Mouse (Mus musculus) heart, adult 9 months (tissue): ENCODE data around the gene Upf3b.
"Not testable (repeated sequence)": the region's sequence is repeated elsewhere in the genome, so short reads cannot be mapped to it uniquely, and the experiment has no call there.

Experiments used
- DNase-seq, 2 experiments: peaks; one replicate each; pipeline ENCODE4 v3.0.0; 2022; ENCODE audit warnings: low spot score in 2 of 2

Upf3b gene

DNA sequence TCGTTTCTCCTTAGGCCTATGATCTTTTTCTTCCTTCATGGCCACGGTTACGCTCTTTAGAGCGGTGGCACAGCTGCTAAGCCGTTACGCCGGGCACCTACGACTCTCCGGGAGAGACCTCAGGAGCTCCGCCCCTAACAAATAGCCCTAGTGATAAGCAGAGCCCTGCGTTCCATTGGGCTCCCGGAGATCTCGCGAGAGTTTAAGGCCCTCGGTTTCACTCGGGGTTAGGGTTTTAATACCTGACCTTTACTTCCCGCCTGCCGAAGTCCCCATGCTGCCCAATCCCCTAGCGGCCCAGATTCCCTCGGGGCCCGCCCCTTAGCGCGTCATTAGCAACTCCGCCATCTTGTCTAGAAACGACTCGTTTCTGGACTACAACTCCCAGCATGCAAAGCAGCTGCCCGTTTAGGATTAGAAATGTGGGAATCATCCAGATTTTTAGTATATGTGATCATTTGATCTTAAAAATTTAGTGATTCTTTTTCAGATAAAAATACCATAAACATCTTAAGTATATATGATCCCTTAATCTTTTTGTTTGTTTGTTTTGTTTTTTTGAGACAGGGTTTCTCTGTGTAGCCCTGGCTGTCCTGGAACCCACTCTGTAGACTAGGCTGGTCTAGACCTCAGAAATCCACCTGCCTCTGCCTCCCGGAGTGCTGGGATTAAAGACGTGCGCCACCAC, at the start of gene Upf3b:
TSS of gene Upf3b (minus strand) at position 130 of the 688 bp plus-strand sequence.
- peak; percentile 95 for DNase-seq

DNA sequence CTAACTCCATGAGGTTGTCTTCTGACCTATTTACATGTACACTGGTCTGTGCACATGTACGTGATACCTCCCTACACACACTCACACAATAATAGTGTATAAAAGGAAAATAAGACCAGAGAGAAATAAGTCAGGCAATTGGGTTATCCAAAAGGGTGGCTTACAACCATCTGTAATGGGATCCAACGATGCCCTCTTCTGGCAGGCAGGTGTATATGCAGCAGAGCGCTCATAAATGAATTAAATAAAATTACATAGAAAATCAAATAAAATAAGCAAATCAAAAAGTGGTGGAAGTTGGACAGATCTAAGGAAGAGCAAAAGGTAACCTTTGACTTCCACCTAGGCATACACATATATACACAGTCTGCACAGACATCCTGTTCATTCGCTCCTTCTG, 47.7 kb upstream of the Upf3b start:
- no peak for DNase-seq

GRCm38 (mm10) chrX:37144954-37145353, 34.8 kb upstream of the Upf3b start:
- no peak for DNase-seq

DNA sequence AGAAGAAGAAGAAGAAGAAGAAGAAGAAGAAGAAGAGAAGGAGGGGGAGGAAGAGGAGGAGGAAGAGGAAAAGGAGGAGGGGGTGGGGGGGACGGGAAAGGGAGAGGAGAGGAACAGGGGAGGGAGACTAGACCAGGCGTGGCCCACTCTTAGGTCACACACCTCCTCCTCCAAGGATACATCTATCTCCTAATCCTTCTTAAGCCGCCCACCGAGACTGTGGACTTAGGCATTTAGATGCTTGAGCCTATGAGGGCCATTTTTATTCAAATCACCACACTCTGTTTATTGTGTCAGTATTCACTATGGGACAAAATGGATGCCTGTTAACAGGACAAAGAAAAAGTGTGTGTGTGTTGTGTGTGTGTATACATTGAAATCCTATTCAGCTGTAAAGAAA, 34.4 kb upstream of the Upf3b start:
- DNase-seq: not testable (repeated sequence)

DNA sequence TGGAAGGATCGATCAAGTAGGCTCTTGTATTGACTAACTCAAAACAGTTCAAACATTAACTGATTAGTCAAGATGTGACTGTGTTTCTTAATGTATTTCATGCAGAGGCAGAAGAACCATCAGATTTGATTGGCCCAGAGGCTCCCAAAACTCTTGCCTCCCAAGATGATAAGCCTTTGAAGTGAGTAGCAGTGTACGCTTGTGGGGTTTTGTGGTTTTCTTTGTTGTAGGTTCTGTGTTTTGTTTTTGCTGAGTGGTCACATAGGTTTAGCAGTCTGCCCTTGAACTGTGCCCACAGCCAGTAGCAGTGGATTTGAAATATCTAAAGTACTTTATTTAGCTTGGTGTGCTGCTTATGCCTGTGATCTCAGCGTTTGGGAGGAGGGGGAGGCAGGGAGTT, 31.6 kb upstream of the Upf3b start:
- DNase-seq: no peak

GRCm38 (mm10) chrX:37126671-37127358, 16.7 kb upstream of the Upf3b start, which contains the start of gene Nkap:
TSS of gene Nkap (plus strand) at chrX:37126795.
- peak; percentile 36 to 65 for DNase-seq

GRCm38 (mm10) chrX:37125511-37125910, 15.4 kb upstream of the Upf3b start:
- no peak for DNase-seq

GRCm38 (mm10) chrX:37120212-37120611, 10.1 kb upstream of the Upf3b start:
- no peak for DNase-seq

GRCm38 (mm10) chrX:37119585-37119984, 9.5 kb upstream of the Upf3b start:
- no peak for DNase-seq

DNA sequence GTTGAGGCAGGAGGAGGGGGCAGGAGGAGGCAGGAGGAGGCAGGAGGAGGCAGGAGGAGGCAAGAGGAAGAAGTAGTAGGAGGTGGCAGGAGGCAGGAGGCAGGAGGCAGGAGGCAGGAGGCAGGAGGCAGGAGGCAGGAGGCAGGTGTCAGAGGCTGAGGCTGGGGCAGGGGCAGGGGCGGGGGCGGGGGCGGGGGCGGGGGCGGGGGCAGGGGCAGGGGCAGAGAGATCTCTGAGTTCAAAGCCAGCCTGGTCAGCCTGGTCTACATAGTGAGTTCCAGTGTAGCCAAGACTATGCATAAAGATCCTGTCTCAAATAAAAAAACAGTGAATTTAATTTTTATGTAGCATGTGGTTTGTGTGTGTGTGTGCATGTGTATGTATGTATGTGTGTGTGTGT, 7.0 kb upstream of the Upf3b start:
- DNase-seq: no peak

- DNase-seq: no peak
Measured at GRCm38 (mm10) chrX:37110881-37111193, 715 bp upstream of the Upf3b start.

DNA sequence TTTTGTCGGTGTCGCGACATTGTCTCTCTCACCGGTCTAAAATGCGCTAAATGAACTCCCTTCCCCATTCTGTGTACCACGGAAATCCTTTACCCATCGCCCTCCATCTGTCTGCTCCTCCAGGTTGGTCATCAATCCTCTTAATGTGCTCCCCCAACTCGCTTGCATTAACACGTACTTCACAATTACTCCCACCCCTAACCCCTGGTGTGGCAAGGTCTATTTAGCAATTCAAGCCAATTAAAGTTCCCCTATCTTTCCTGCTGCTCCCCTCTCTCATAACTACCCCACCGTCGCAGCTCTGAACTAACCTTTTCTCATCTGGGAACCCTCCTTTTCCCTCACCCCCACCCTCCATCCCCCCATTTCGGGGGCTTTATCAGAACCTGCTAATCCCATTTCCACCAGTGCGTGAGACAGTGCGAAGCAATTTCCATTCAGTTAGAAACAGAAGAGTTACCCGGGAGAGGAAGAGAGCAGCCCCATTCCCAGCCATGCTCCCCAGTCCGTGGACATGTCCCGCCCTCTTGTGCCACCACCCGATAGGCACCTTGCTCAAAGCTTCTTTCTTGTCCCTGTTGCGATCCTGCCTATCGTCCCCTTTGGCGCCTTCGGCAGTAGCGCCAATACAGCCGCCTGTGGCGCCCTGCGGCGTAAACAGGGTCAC, 463 bp downstream of the Upf3b start:
- DNase-seq: no peak

- DNase-seq: no peak
Measured at GRCm38 (mm10) chrX:37103826-37104225, 6.3 kb downstream of the Upf3b start.

GRCm38 (mm10) chrX:37098681-37099080, 11.4 kb downstream of the Upf3b start:
- DNase-seq: no peak

DNA sequence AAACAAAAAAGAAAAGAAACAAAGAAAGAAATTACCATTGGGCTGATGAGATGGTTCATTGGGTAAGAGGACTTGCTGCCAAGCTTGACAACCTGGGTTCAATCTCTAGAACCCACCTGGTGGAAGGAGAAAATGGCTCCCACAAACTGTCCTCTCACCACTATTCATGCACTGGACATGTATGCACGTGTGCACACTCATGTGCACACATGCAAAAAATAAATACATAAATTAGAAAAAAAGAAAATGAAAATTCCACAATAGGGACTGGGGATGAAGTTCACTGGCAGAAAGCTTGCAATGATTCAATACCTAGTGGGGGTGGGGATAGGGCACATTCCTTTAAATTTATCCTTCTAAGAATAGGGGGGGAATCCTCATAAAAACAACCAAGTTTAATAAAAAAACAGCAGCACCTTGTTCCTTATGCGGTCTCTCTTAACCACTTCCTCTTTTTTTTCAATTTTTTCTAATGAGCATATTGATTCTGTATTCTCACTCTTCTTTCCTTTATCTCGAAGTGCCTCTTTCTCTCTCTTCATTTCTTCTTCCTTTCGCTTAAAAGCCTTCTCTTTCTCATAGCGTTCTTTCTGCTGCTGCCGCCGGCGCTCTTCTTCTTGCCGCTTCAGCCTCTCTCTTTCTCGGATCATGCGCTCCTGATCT, 14.9 kb downstream of the Upf3b start:
- no peak for DNase-seq

DNA sequence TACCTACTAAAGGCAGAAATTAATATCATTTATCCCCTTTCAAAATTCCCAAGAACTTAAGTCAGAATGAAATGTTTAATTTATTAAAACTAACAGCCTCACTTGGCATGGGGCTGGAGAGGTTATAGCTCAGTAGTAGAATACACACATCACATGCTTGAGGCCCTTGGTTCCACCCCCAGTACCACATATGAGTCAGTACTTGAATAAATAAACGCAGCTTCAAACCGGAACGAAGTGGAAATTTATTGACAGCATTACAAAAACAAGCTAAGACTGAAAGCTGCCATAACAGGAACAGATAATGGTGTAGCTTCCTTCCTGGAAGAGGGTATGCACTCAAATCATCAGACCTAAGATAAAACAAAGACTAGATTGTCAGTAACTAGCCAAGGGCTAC, 18.7 kb downstream of the Upf3b start:
- DNase-seq: no peak

- DNase-seq: no peak
Measured at GRCm38 (mm10) chrX:37088778-37089177, 21.3 kb downstream of the Upf3b start.

DNA sequence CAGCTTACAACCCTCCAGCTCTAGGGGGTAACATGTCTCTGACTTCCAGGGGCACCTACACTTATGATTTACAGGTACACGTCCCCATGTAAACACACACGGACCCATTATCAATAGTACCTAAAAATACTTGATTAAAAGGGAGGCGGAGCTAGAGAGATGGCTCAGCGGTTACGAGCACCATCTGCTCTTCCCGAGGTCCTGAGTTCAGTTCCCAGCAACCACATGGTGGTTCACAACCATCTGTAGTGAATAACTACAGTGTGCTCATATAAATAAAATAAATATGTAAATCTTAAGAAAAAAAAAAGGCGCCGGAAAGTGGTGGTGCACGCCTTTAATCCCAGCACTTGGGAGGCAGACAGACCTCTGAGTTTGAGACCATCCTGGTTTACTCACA, 24.5 kb downstream of the Upf3b start:
- no peak for DNase-seq

GRCm38 (mm10) chrX:37084927-37085660, 25.0 kb downstream of the Upf3b start, which contains the start of gene Rpl39:
TSS of gene Rpl39 (minus strand) at chrX:37085402.
- DNase-seq: peak; percentile 84 to 91

DNA sequence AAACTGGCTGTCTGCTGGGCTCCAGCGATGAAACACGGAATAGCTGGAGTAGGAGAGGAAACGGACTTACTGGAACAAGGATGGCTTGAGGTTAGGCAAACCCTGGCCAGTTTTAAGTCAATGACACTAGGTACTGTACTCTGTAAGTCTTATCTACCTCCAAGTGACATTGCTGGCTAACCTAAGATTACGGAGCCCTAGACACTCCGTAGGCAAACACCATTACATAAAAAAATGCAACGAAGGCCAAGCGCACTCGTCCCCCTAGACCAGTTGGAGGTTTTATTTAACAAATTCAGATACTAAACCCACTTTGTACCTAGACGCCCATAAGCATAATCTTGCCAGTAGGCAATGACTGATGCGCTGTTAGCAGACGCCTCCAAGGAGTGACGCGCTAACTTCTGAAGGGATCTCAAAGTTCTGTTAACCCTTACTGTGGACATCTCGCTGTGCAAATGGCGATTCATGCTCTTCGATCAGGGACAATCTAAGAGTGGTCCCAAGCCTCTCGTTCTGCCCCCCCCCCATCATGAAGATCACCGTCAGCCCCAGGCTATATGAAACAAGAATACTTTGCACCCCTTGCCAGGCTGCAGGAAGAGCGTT, 25.7 kb downstream of the Upf3b start:
- DNase-seq: no peak

GRCm38 (mm10) chrX:37081194-37081593, 28.9 kb downstream of the Upf3b start:
- no peak for DNase-seq
